Mouse (Mus musculus) right cerebral cortex, adult 18-20 months (tissue): Measurements from ENCODE around the gene Chchd3.
A peak's percentile ranks its signal among the peaks of the same experiment; 100 is the strongest.

Experiments
- DNase-seq: peaks from one replicate; pipeline ENCODE4 v3.0.0; 2022; ENCODE audit warnings: mixed read lengths

The Chchd3 gene

DNA sequence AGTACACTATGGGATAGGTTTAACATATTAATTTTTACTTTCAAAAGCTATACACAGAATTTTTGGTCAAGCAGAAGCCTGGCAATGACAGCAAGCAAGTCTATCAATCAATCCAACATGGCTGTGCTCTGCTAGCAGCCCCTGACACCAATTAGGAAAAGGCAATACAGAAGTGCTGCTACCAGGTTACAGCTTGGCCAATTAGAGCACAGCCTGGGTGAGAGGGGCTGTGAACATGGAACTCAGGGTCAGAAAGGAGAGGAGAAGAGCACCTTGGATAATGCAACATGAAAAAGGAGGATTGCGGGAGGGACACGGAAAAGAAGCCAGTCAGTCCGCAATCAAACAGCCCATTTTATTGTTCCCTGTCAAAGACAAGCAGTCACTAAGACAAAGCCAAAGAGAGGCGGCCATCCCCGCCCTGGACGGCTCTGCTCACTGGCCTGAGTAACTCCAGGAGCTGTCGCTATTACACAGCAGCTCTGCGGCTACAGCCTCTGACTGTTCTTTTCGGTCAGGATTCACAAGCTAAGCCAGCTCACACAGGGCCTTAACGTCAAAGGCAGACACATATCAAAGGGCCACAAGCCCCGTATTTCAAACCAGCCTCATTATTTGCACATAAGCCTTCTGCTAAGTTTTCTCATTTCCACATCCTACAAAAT, 128.8 kb downstream of the Chchd3 start:
- no peak for DNase-seq

DNA sequence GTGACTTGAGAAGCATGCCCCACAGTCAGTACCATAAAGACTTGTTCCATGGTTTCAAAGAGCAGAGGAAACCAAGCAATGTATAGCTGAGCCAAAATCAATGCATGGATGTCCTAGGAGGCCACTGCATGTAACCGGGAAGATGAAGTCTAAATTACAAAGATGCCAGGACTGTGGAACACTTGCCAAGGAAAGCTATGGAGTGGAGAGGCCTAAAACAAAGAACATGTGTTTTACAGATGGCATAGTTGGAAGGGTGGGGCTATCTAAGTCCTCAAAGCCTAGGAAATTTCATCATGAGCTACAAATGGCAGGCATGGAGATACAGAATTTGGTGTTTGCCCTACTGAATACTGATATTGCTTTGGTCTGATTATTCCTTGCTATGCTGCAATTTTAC, 137.7 kb downstream of the Chchd3 start:
- no peak for DNase-seq

GRCm38 (mm10) chr6:32920091-32920490, 140.0 kb downstream of the Chchd3 start:
- peak; percentile 85 for DNase-seq

DNA sequence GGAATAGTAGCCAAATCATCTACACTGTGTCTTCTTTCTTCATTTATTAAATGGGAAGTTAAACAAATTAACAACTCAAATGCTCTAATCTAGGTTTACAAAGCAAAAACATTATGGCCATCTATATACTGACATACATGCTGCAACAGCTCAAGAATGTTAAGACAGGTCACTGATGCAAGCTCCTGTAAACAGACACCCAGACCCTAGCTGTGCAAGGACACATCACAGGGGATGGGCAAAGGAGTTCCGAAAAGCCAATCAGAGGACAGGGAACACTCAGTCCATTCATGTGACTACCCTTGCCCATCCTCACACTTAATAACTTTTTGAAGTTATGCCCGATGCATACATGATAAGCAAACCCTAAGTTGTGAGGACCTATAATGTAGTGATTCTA, 149.4 kb downstream of the Chchd3 start:
- no peak for DNase-seq

DNA sequence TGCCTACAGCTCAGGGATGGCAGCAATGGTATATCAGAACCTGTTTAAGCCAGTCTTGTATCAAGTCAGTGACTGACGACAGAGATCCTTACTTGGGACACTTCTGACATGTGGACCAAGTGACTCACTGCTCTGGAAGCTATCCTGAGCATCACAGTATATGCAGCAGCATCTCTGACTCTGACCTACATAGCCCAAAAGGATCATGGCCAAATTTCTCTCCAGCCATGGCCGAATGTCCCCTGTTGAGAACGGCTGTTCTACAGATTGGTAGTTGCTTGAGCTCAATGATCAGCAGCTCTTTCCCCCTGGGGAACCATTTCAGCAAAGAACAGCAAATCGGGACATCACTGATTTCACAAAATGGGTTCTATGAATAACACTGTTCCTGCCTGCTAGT, 161.0 kb downstream of the Chchd3 start:
- DNase-seq, result no peak

- DNase-seq, result no peak
Measured at GRCm38 (mm10) chr6:32894100-32894499, 166.0 kb downstream of the Chchd3 start.

- no peak for DNase-seq
Measured at GRCm38 (mm10) chr6:32890726-32891125, 169.3 kb downstream of the Chchd3 start.

DNA sequence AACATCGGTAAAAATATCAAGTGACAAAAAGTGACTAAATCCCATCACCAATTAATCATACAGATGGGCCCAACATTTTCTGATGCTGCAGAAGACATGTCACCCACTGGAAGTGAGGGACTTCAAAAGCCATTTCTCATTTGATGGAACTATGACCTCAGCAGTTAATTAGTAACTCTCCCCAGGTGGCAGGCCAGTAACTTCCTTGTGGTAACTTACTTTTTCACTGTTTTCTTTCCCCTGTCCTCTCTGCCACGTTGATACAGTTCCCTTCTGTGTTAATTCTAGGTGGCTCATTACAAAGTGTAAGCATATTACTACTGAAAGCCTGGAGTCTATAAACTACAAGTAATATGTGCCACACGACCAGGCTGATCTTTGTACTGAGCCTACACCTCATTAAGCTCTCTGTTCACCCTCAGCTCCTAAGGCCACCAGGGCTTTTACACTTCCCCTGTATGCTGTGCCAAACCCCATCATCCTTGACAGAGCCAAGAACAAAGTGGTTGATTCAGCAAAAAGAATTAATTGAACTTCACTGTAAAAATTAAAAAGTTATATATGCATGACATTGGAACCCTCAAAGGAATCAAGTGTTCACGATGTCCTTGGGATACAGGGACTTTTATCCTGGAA, 171.0 kb downstream of the Chchd3 start:
- DNase-seq, result no peak

GRCm38 (mm10) chr6:32878586-32878985, 181.5 kb downstream of the Chchd3 start:
- DNase-seq, result peak; percentile 19

DNA sequence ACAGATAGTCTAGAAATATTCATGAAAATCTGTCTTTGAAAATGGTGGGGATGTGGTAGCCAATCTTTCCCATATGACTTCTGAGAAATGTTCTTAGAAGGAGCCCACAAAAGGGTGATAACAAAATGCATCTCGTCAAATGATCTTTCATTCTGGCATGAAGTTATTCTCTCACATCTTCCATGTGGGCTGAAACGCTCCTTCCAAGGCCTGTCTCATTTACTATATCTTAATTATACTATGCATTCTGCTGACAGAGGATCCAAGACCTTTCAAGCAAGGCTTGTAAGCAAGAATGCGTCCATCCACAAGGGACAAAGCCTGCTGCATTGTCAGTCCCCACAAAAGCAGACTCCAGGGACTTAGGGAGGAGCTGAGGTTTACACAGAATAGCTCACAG, 185.9 kb downstream of the Chchd3 start:
- no peak for DNase-seq

DNA sequence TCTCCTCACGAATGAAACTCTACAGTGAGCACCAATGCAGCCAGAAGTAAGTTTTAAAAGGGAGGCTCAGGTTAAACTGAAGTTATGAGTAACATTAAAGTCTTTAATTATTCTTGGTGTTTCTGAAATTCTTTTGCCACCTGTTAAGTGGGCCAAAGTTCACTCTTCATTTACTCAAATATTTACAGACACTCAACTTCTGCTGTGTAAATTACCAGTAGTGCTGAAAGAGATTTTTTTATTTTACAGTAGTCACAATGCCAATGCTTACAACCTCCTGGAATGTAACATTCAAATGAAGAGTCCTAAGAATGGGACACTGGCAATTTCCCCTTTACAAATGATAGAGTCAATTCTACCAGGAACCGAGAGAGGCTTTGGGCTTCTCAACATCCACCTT, 187.3 kb downstream of the Chchd3 start:
- no peak for DNase-seq

DNA sequence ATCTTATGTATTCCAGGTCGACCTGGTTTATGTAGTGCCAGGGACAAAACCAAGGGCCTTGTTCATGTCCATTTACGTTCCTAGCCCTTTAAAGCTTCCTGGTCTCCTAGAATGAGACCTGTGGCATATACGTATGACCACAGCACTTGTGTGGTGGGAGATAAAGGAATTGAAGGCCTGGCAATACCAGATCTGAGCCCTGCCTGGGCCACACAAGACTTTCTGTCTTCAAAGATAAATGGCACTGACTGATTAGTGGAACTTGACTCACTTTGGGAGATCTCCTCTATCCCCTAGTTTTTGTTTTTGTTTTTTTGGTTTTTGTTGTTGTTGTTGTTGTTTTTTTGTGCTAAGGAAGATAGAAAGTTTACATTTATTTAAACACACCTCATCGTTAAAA, 209.1 kb downstream of the Chchd3 start:
- no peak for DNase-seq

- peak; percentile 30 for DNase-seq
Measured at GRCm38 (mm10) chr6:32848974-32849373, 211.1 kb downstream of the Chchd3 start.

DNA sequence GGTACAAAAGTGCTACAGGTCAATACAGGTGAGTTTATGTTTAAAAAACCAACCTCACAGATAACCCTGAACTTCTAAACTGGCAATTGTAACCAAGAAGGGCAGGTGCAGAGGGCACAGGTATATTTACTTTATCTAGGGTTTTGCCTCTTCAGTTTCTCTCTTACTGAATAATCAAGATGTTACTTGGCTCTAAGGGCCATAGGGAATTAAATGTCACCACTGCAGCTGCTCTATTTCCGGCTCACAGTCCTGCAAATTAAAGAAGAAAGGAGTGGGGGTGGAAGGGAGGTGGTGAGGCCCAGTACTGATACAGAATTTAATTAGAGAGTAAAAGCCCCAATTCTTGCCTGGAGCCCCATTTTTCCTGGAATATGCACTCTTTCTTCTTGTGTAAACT, 214.6 kb downstream of the Chchd3 start:
- DNase-seq, result no peak

- DNase-seq, result no peak
Measured at GRCm38 (mm10) chr6:32837939-32838301, 222.1 kb downstream of the Chchd3 start.

DNA sequence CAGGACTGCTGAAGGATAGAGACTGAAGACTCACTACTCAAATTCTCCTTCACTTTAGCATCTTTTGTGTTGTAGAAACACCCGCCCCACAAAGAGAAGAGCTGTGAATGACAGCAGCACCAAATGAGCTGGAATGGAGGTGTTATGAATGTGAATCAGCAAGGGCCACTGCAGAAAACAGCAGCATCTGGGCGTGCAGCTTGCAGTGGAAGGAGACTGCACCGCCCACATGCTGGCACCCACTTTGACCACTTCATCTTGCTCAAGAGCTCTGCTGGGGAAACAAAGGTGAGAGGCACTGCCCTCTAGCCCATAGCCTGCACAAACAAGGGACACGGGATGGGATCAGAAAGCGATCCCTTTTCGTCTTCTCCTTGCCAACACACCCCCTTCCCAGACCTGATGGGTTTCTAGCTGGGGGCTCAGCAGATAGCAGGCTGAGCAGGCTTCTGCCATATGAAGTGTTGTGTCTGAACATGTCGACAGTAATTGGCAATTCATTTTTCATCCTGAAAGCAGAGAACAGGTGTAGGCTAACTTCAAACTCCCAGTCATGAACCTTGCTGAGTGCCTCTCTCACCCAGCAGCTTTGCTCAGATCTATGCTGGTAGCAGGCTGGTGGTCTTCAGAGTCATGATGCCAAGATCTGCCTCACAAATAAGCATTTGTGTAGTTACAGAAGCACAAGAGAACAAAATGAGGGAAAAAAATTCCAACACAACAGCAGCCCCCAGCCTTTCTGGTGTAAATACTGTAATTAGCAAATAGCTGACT, 222.7 kb downstream of the Chchd3 start:
- peak; percentile 73 for DNase-seq

GRCm38 (mm10) chr6:32823856-32824620, 236.0 kb downstream of the Chchd3 start:
- no peak for DNase-seq

DNA sequence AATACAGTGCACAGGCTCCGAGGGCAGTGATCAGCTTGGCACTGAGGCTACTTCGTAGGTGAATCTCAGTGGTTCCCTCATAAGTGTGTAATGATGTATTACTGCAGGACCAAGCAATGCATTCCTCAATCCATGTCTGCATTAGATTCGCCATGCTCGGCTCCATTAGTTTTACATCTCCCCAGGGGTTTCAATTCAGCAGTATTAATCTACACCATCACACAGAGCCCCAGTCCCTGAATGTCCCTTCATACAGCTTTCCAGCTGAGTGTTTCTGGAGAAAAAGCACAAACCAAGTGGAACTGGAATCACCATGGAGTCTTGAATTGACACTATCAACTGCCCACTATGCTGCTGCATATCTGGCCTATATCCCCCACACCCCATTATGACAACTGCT, 241.1 kb downstream of the Chchd3 start:
- no peak for DNase-seq

DNA sequence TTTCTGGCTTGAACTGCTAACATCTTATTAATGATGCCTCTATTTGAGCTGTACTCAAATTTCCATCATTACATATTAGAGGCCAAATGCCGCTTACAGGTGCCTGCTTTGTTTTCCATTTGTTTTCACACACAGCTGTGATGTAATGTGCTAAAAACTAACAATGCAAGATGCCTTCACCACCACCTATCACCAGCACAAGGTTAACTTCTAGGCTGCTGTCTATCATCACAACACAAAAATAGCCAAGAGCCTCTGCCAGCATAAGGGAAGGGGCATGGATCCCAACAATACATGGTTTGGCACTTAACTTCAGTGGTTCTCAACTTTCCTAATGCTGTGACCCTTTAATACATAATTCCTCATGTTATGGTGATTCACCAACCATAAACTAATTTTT, 251.3 kb downstream of the Chchd3 start:
- DNase-seq, result no peak

DNA sequence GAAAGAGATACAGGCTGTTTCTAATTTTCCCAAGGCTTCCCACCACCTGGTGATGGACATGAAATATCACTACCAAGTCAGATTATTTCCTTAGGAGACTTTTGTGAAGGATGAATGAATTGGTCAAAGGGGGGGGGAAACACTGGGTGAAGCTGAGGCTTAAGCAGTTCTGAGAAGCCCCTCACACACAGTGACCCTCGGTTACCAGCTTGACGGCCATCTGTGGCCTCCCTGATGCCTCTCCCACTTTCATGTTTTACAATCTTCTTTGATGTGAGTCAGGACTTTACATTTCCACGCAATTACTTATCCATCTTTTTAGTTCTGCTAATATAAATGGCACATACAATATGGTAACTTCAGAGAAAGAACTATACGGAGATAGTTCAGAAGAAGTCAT, 252.3 kb downstream of the Chchd3 start:
- DNase-seq, result no peak

DNA sequence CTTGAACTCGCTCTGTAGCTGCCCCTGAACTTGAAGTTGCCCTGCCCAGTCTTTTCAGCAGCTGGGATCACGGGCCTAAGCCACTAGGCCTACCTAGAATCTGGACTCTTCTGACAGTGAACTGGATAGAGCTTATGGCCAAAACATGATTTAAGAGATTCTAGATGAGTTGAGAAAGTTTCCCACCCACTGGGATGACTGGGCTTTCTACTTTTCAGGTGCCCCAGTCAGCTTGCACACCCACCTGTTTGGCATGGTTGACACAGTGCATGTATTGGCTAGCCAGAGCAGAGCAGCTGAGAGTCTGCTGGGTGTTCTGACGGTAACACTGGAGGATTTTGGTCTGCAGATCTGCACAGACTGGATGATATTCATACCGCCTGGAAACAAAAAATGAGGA, 256.4 kb downstream of the Chchd3 start:
- no peak for DNase-seq

- no peak for DNase-seq
Measured at GRCm38 (mm10) chr6:32801776-32802175, 258.3 kb downstream of the Chchd3 start.

DNA sequence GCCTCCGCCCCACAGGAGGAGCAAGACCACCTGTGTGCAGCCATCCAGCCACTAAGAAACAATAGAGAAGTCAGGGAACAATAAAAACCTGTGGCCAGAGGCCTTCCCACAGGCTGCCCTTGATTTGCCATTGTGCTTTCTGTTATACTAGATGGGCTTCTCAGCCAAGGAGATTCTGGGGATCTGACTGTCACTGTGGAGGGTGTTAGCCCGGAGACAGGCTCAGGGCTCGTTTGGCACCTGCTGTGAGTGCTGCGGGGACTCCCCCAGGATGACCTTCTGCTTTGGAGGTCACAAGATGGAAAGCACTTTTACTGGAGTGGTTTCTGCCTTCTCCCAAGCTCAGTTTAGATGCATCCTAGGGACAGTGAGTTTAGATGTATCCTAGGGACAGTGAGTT, 262.5 kb downstream of the Chchd3 start:
- DNase-seq, result no peak
